Mouse (Mus musculus): ENCODE results near the gene Gc.

Gene Gc

GRCm38 (mm10) chr5:89457554-89458062, at the start of gene Gc:
Gc (minus strand) TSS chr5:89457898.
- no peak for DNase-seq (ENCODE audit: low spot score)

GRCm38 (mm10) chr5:89500182-89500581, 42.5 kb upstream of the Gc start:
- no peak for DNase-seq (ENCODE audit: low spot score)

GRCm38 (mm10) chr5:89492560-89492959, 34.9 kb upstream of the Gc start:
- no peak for DNase-seq (ENCODE audit: low spot score)

GRCm38 (mm10) chr5:89470483-89470882, 12.8 kb upstream of the Gc start:
- no peak for DNase-seq (ENCODE audit: low spot score)

GRCm38 (mm10) chr5:89467886-89468285, 10.2 kb upstream of the Gc start:
- no peak for DNase-seq (ENCODE audit: low spot score)

GRCm38 (mm10) chr5:89467045-89467444, 9.3 kb upstream of the Gc start:
- DNase-seq (ENCODE audit: low spot score): no peak

GRCm38 (mm10) chr5:89466275-89466674, 8.6 kb upstream of the Gc start:
- no peak for DNase-seq (ENCODE audit: low spot score)

GRCm38 (mm10) chr5:89461817-89462216, 4.1 kb upstream of the Gc start:
- no peak for DNase-seq (ENCODE audit: low spot score)

GRCm38 (mm10) chr5:89459591-89459990, 1.9 kb upstream of the Gc start:
- no peak for DNase-seq (ENCODE audit: low spot score)

- DNase-seq (ENCODE audit: low spot score): no peak
Observed at GRCm38 (mm10) chr5:89458987-89459386, 1.3 kb upstream of the Gc start.

GRCm38 (mm10) chr5:89455526-89455925, 2.2 kb downstream of the Gc start:
- DNase-seq (ENCODE audit: low spot score): no peak

GRCm38 (mm10) chr5:89450798-89451197, 6.9 kb downstream of the Gc start:
- DNase-seq (ENCODE audit: low spot score): no peak

- DNase-seq (ENCODE audit: low spot score): no peak
Observed at GRCm38 (mm10) chr5:89449325-89449724, 8.4 kb downstream of the Gc start.

GRCm38 (mm10) chr5:89447978-89448377, 9.7 kb downstream of the Gc start:
- no peak for DNase-seq (ENCODE audit: low spot score)

- DNase-seq (ENCODE audit: low spot score): no peak
Observed at GRCm38 (mm10) chr5:89444360-89444759, 13.3 kb downstream of the Gc start.

- no peak for DNase-seq (ENCODE audit: low spot score)
Observed at GRCm38 (mm10) chr5:89411536-89411935, 46.2 kb downstream of the Gc start.

- no peak for DNase-seq (ENCODE audit: low spot score)
Observed at GRCm38 (mm10) chr5:89407376-89408082, 50.2 kb downstream of the Gc start.

GRCm38 (mm10) chr5:89405132-89405531, 52.6 kb downstream of the Gc start:
- no peak for DNase-seq (ENCODE audit: low spot score)

- DNase-seq (ENCODE audit: low spot score): no peak
Observed at GRCm38 (mm10) chr5:89390405-89390804, 67.3 kb downstream of the Gc start.

- no peak for DNase-seq (ENCODE audit: low spot score)
Observed at GRCm38 (mm10) chr5:89384204-89384603, 73.5 kb downstream of the Gc start.

- no peak for DNase-seq (ENCODE audit: low spot score)
Observed at GRCm38 (mm10) chr5:89381340-89381739, 76.4 kb downstream of the Gc start.

GRCm38 (mm10) chr5:89370140-89370539, 87.6 kb downstream of the Gc start:
- no peak for DNase-seq (ENCODE audit: low spot score)

GRCm38 (mm10) chr5:89368045-89368743, 89.5 kb downstream of the Gc start:
- no peak for DNase-seq (ENCODE audit: low spot score)

Data from T-cell, adult 2 months (primary cell).